Mouse (Mus musculus): ENCODE results near the gene Elmsan1.
"Not testable (repeated sequence)": the region's sequence is repeated elsewhere in the genome, so short reads cannot be mapped to it uniquely, and the experiment has no call there.

Elmsan1 gene

GRCm38 (mm10) chr12:84218289-84219120 lies at the start of gene Elmsan1:
Elmsan1 (minus strand) TSS chr12:84218881.
- DNase-seq: peak; percentile 54

- DNase-seq: no peak
Observed at GRCm38 (mm10) chr12:84267264-84267663, 48.6 kb upstream of the Elmsan1 start.

GRCm38 (mm10) chr12:84260363-84260762 lies 41.7 kb upstream of the Elmsan1 start:
- no peak for DNase-seq

- DNase-seq: no peak
Observed at GRCm38 (mm10) chr12:84254886-84255285, 36.2 kb upstream of the Elmsan1 start.

GRCm38 (mm10) chr12:84252811-84253210 lies 34.1 kb upstream of the Elmsan1 start:
- DNase-seq: no peak

- peak; percentile 57 for DNase-seq
Observed at GRCm38 (mm10) chr12:84249217-84249616, 30.5 kb upstream of the Elmsan1 start.

- no peak for DNase-seq
Observed at GRCm38 (mm10) chr12:84245683-84246082, 27.0 kb upstream of the Elmsan1 start.

- no peak for DNase-seq
Observed at GRCm38 (mm10) chr12:84243076-84243770, 24.5 kb upstream of the Elmsan1 start.

- not testable (repeated sequence) for DNase-seq
Observed at GRCm38 (mm10) chr12:84237036-84237435, 18.4 kb upstream of the Elmsan1 start.

- DNase-seq: no peak
Observed at GRCm38 (mm10) chr12:84235981-84236752, 17.5 kb upstream of the Elmsan1 start.

GRCm38 (mm10) chr12:84235577-84235976 lies 16.9 kb upstream of the Elmsan1 start:
- no peak for DNase-seq

GRCm38 (mm10) chr12:84233488-84234100 lies 14.9 kb upstream of the Elmsan1 start:
- no peak for DNase-seq

- DNase-seq: no peak
Observed at GRCm38 (mm10) chr12:84226117-84226840, 7.6 kb upstream of the Elmsan1 start.

GRCm38 (mm10) chr12:84222405-84222961 lies 3.8 kb upstream of the Elmsan1 start:
- DNase-seq: no peak

GRCm38 (mm10) chr12:84220951-84221891 lies 2.5 kb upstream of the Elmsan1 start:
- no peak for DNase-seq

GRCm38 (mm10) chr12:84220515-84220914 lies 1.8 kb upstream of the Elmsan1 start:
- DNase-seq: no peak

- DNase-seq: no peak
Observed at GRCm38 (mm10) chr12:84219121-84219561, 460 bp upstream of the Elmsan1 start.

GRCm38 (mm10) chr12:84217508-84218131 lies 1.1 kb downstream of the Elmsan1 start:
- DNase-seq: no peak

- DNase-seq: no peak
Observed at GRCm38 (mm10) chr12:84217111-84217507, 1.6 kb downstream of the Elmsan1 start.
